Mouse (Mus musculus): ENCODE data around the gene Inpp4b.

DNA sequence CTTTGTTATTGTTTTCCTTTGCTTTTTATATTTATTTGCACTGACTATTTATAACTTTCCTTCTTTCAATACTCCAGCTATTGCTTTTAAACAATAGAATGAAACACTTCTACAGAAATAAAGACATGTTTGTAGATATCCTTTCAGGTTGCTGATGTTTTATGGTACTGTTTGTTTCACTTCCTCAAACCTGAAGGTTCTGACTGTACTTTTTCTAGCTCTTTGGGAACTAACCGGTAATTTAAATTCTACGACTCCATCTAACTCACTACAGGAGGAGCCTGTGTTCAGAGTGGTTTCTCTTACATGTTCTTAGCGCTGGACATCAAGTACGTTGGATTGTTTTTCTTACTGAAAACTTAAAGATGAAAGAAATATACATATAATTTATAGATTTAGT, 516.0 kb downstream of the Inpp4b start:
- TF ChIP-seq CTCF (IDR thresholded peaks at IDR 0.05; ENCODE audit: extremely low read depth, insufficient read depth, low read length): no peak
- TF ChIP-seq POLR2A (IDR thresholded peaks at IDR 0.05; ENCODE audit: extremely low read depth, insufficient read depth, low read length): no peak

All from cortical plate, adult 2 months (tissue).